Mouse (Mus musculus) liver, embryonic 15.5 days (tissue): ENCODE data around the gene Nrxn3. TPM values are rescaled to one million over a fixed set of nuclear protein-coding genes. Genes with fewer than 3 reads are reported as not detected.

Experiments used
- ATAC-seq: fragments of 200-750 bp; cut with Nextera tagmentation; 2 replicates; pipeline ENCODE4 v1.8.0; 2017; ENCODE audit warnings: moderate number of reproducible peaks, mild to moderate bottlenecking, moderate library complexity; ENCODE audit not compliant: insufficient read depth
- H3K27ac ChIP-seq: fragments of 300-500 bp; sonication (generic); replicated peaks from 2 replicates; pipeline ENCODE4 v1.5.1; 2015; ENCODE audit warnings: mild to moderate bottlenecking, inconsistent platforms
- H3K27me3 ChIP-seq: fragments of 300-500 bp; sonication (generic); 2 replicates; pipeline ENCODE4 v1.6.1; 2015; ENCODE audit warnings: mild to moderate bottlenecking, inconsistent platforms
- H3K36me3 ChIP-seq: fragments of 300-500 bp; sonication (generic); replicated peaks from 2 replicates; pipeline ENCODE4 v1.6.1; 2015; ENCODE audit warnings: moderate library complexity, mild to moderate bottlenecking, inconsistent platforms
- H3K4me1 ChIP-seq: fragments of 300-500 bp; sonication (generic); replicated peaks from 2 replicates; pipeline ENCODE4 v1.6.1; 2015; ENCODE audit warnings: inconsistent platforms
- H3K4me2 ChIP-seq: fragments of 300-500 bp; sonication (generic); 2 replicates; pipeline ENCODE4 v1.6.1; 2015; ENCODE audit warnings: moderate library complexity, mild to moderate bottlenecking, inconsistent platforms
- H3K4me3 ChIP-seq: fragments of 300-500 bp; sonication (generic); replicated peaks from 2 replicates; pipeline ENCODE4 v1.5.1; 2015; ENCODE audit warnings: mild to moderate bottlenecking, inconsistent platforms
- H3K9ac ChIP-seq: fragments of 300-500 bp; sonication (generic); 2 replicates; pipeline ENCODE4 v1.6.1; 2015; ENCODE audit warnings: moderate library complexity, mild to moderate bottlenecking, inconsistent platforms
- H3K9me3 ChIP-seq: fragments of 300-500 bp; sonication (generic); replicated peaks from 2 replicates; pipeline ENCODE4 v1.6.1; 2016; ENCODE audit warnings: inconsistent platforms
- WGBS: fragments of 180-500 bp; shearing (Covaris S2); methylation state at CpG from one replicate; pipeline ENCODE4 v1.1.7; 2015; ENCODE audit warnings: mixed read lengths; ENCODE audit not compliant: insufficient replicate concordance; 5-methylcytosine and 5-hydroxymethylcytosine counted together
- polyA plus RNA-seq: library from polyadenylated mRNA; unstranded; fragments of >200 nt; fragmentation: Nextera tagmentation; extraction: Ambion mirVana; gene quantifications from 2 replicates; pipeline ENCODE4 v1.2.1, GENCODE M21; 2015

The Nrxn3 gene
- polyA plus RNA-seq, 1 experiment from 2014 or later: 0.38 TPM

DNA sequence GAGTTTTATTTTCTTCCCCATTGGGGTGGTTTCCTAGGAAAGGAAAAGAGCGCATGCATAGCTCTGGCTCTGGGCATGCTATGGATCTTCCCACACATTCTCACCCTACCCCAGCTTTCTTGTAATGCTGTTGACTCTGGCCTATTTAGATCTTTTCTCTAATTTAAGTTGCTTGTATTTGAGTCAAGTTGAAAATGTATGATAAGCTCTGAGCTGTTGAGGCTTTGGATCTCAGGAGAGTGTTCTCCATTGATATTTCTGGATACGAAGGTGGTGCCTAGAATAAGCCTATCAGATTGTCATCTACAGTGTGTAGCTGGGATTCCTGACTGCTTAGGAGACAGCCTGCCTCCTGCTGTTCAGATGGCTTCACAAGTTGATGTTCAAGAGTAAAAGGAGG lies 930.5 kb downstream of the Nrxn3 start:
- ATAC-seq: no peak
- H3K9me3 ChIP-seq: no peaks in the 10 kb centered on the region
- no peak overlapping the region for H3K4me2 ChIP-seq
- H3K4me1 ChIP-seq: no peaks in the 10 kb centered on the region
- H3K9ac ChIP-seq: no peak overlapping the region
- no peaks in the 10 kb centered on the region for H3K36me3 ChIP-seq
- H3K27ac ChIP-seq: no peak overlapping the region
- WGBS: 70% methylated on average over 2 of the region's 2 CpGs
- H3K4me3 ChIP-seq: no peak overlapping the region
- H3K27me3 ChIP-seq: no peaks in the 10 kb centered on the region

- H3K4me3 ChIP-seq: no peak overlapping the region
- no peak for ATAC-seq
- no peaks in the 10 kb centered on the region for H3K36me3 ChIP-seq
- no peak overlapping the region for H3K27ac ChIP-seq
- no peaks in the 10 kb centered on the region for H3K4me1 ChIP-seq
- no peaks in the 10 kb centered on the region for H3K27me3 ChIP-seq
- no peak overlapping the region for H3K9ac ChIP-seq
- WGBS: 49% methylated on average over 3 of the region's 3 CpGs
- H3K4me2 ChIP-seq: no peak overlapping the region
- H3K9me3 ChIP-seq: no peaks in the 10 kb centered on the region
Observed at GRCm38 (mm10) chr12:89661219-89661618, 938.5 kb downstream of the Nrxn3 start.

DNA sequence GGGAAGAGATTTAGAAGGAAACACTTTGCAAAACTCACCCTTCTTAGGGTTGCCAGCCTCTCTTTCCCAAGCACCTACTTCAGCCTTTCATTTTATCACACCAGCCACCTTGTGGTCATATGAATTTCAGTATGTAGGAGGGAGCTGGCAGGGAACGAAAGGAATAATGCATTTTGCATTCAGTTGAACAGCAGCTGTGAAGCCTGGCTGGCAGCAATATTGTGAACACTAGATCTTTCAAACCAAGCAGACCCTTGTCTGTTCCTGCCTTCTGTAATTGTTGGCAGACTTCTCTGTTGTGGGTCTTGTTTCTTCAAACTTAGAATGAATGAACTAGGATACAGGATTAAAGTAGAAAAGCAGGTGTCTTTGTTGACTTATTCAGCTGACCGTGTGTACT lies 946.2 kb downstream of the Nrxn3 start:
- H3K27me3 ChIP-seq: no peaks in the 10 kb centered on the region
- no peak for ATAC-seq
- 49% methylated on average over 2 of the region's 2 CpGs for WGBS
- no peak overlapping the region for H3K9ac ChIP-seq
- H3K9me3 ChIP-seq: no peaks in the 10 kb centered on the region
- H3K4me2 ChIP-seq: no peak overlapping the region
- H3K4me3 ChIP-seq: no peak overlapping the region
- H3K4me1 ChIP-seq: no peaks in the 10 kb centered on the region
- H3K27ac ChIP-seq: no peak overlapping the region
- no peaks in the 10 kb centered on the region for H3K36me3 ChIP-seq

- no peaks in the 10 kb centered on the region for H3K36me3 ChIP-seq
- H3K4me3 ChIP-seq: no peak overlapping the region
- H3K4me1 ChIP-seq: no peaks in the 10 kb centered on the region
- 48% methylated on average over 2 of the region's 2 CpGs for WGBS
- no peaks in the 10 kb centered on the region for H3K27me3 ChIP-seq
- H3K27ac ChIP-seq: no peak overlapping the region
- H3K4me2 ChIP-seq: no peak overlapping the region
- H3K9ac ChIP-seq: no peak overlapping the region
- no peak for ATAC-seq
- no peaks in the 10 kb centered on the region for H3K9me3 ChIP-seq
Observed at GRCm38 (mm10) chr12:89672819-89673218, 950.1 kb downstream of the Nrxn3 start.

DNA sequence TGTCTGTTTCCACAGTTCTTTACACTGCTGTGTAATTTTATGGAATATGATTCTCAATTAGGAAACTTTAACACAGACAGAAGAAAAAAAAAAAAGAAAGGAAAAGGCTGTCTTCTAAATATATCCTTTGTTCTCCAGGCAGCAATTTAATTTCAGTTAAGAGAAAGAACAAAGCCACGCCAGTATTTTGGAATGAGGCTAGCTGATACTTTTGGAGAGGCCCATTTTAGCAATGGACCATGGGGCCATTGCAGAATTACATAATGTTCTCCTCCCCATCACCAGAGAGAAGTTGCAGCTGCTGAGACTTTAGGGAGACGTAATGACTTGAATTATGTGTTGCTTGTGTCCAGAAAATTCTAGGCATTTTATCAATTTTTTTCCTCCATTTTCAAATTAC lies 963.0 kb downstream of the Nrxn3 start:
- Histone ChIP-seq H3K27me3 (no peaks in the 10 kb centered on the region), H3K4me2 (no peak overlapping the region), H3K36me3 (no peaks in the 10 kb centered on the region), H3K9ac (no peak overlapping the region), H3K27ac (no peak overlapping the region), H3K4me1 (no peaks in the 10 kb centered on the region), H3K9me3 (no peaks in the 10 kb centered on the region), H3K4me3 (no peak overlapping the region)
- ATAC-seq: no peak
- 63% methylated on average over 2 of the region's 2 CpGs for WGBS

DNA sequence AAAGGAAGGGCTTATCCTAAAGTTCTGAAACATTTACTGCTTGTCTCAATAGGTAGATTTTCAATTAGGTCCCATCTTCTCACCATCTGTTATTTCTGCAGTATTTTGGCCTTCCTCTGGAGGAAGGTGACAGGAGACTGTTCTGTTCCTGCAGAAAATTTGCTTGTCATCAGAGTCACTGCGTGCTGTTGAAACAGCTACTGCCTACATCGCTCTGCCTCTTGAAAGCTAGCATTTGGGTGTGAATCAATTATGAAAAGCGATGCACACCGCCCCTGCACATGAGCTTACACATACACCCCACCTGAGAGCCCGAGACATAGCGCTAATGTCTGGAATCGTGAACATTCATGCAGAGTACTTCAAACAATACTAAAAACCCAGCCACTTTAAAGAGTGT lies 966.4 kb downstream of the Nrxn3 start:
- Histone ChIP-seq H3K27me3 (no peaks in the 10 kb centered on the region), H3K36me3 (no peaks in the 10 kb centered on the region), H3K9me3 (no peaks in the 10 kb centered on the region), H3K9ac (no peak overlapping the region), H3K4me3 (no peak overlapping the region), H3K4me1 (no peaks in the 10 kb centered on the region), H3K4me2 (no peak overlapping the region), H3K27ac (no peak overlapping the region)
- 59% methylated on average over 7 of the region's 7 CpGs for WGBS
- ATAC-seq: no peak

DNA sequence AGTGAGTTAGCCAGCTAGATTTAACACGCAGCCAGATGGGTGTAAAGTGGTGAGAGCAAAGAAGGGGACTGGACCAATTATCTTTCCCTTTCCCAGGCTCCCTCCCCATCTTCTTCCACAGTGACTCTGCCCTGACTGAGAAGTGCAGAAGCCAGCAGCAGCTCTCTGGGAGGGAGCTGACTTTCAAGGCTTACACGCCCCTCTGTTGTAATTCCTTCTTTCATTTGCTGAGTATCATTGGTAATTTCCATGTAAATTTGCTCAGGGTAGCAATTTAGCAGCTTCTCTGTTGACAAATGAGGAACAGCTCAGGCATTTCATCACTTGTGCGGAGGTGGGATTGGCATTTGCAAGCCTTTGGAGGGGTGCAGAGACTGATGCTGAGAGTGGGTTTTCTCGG lies 976.8 kb downstream of the Nrxn3 start:
- Histone ChIP-seq H3K9ac (no peak overlapping the region), H3K9me3 (no peaks in the 10 kb centered on the region), H3K27ac (no peak overlapping the region), H3K4me2 (no peak overlapping the region), H3K4me1 (no peaks in the 10 kb centered on the region), H3K27me3 (no peaks in the 10 kb centered on the region), H3K4me3 (no peak overlapping the region), H3K36me3 (no peaks in the 10 kb centered on the region)
- WGBS: 10% methylated on average over 4 of the region's 4 CpGs
- no peak for ATAC-seq

- Histone ChIP-seq H3K4me2 (no peak overlapping the region), H3K4me1 (no peaks in the 10 kb centered on the region), H3K36me3 (no peaks in the 10 kb centered on the region), H3K9me3 (no peaks in the 10 kb centered on the region), H3K27me3 (no peaks in the 10 kb centered on the region), H3K27ac (no peak overlapping the region), H3K9ac (no peak overlapping the region), H3K4me3 (no peak overlapping the region)
- ATAC-seq: no peak
- 38% methylated on average over 3 of the region's 3 CpGs for WGBS
Observed at GRCm38 (mm10) chr12:89700937-89701458, 978.3 kb downstream of the Nrxn3 start.

- Histone ChIP-seq H3K4me3 (no peak overlapping the region), H3K27ac (no peak overlapping the region), H3K9me3 (no peaks in the 10 kb centered on the region), H3K36me3 (no peaks in the 10 kb centered on the region), H3K9ac (no peak overlapping the region), H3K27me3 (no peaks in the 10 kb centered on the region), H3K4me1 (no peaks in the 10 kb centered on the region), H3K4me2 (no peak overlapping the region)
- WGBS: 31% methylated on average over 1 of the region's 1 CpGs
- no peak for ATAC-seq
Observed at GRCm38 (mm10) chr12:89702931-89703330, 980.3 kb downstream of the Nrxn3 start.

GRCm38 (mm10) chr12:89707913-89708312 lies 985.2 kb downstream of the Nrxn3 start:
- H3K9me3 ChIP-seq: no peaks in the 10 kb centered on the region
- WGBS: 47% methylated on average over 4 of the region's 4 CpGs
- H3K9ac ChIP-seq: no peak overlapping the region
- no peak for ATAC-seq
- no peak overlapping the region for H3K27ac ChIP-seq
- no peaks in the 10 kb centered on the region for H3K27me3 ChIP-seq
- H3K4me2 ChIP-seq: no peak overlapping the region
- no peaks in the 10 kb centered on the region for H3K36me3 ChIP-seq
- no peak overlapping the region for H3K4me3 ChIP-seq
- no peaks in the 10 kb centered on the region for H3K4me1 ChIP-seq

- Histone ChIP-seq H3K4me2 (no peak overlapping the region), H3K36me3 (no peaks in the 10 kb centered on the region), H3K9me3 (no peaks in the 10 kb centered on the region), H3K27me3 (no peaks in the 10 kb centered on the region), H3K9ac (no peak overlapping the region), H3K4me1 (no peaks in the 10 kb centered on the region), H3K27ac (no peak overlapping the region), H3K4me3 (no peak overlapping the region)
- no peak for ATAC-seq
- WGBS: 70% methylated on average over 5 of the region's 5 CpGs
Observed at GRCm38 (mm10) chr12:89710459-89710858, 987.8 kb downstream of the Nrxn3 start.

- H3K9me3 ChIP-seq: no peaks in the 10 kb centered on the region
- H3K27me3 ChIP-seq: no peaks in the 10 kb centered on the region
- no peak overlapping the region for H3K9ac ChIP-seq
- H3K4me2 ChIP-seq: no peak overlapping the region
- WGBS: 47% methylated on average over 1 of the region's 1 CpGs
- no peak overlapping the region for H3K4me3 ChIP-seq
- ATAC-seq: no peak
- H3K4me1 ChIP-seq: no peaks in the 10 kb centered on the region
- H3K36me3 ChIP-seq: no peaks in the 10 kb centered on the region
- H3K27ac ChIP-seq: no peak overlapping the region
Observed at GRCm38 (mm10) chr12:89711791-89712190, 989.1 kb downstream of the Nrxn3 start.
